Mouse (Mus musculus): Measurements from ENCODE around the gene Fhl4.

DNA sequence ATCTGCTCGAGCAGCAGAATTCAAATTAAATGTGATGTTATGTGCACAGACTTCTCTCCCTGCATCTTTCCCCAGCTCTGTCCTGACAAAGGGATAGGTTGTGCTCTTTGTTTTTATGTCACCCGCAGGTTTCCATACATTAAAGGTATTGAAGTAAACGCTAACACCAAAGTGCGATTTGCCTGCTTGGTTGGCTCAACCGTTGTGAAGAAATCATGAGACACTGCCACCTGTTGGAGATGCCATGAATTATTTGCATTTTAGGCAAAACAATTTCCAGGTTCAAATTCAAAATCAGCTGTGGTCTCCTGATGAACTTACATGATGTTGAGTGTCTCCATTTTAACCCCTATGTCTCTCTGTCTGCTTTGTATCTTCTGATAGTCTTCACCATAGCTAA lies 55.7 kb downstream of the Fhl4 start:
- no peak for TF ChIP-seq POLR2A (IDR thresholded peaks at IDR 0.05; ENCODE audit: low read depth, low read length)
- peak; percentile 15; the same call in 1 of the 2 replicates for TF ChIP-seq CTCF (IDR thresholded peaks at IDR 0.05; ENCODE audit: extremely low read depth, insufficient read depth, insufficient read length, insufficient replicate concordance)

Measured in spleen, adult 2 months (tissue).